Mouse (Mus musculus) small intestine, adult 2 months (tissue): ENCODE measurements around the gene Thrsp. TPM values are rescaled to one million over a fixed set of nuclear protein-coding genes. Genes with fewer than 3 reads are reported as not detected.
A peak's percentile ranks its signal among the peaks of the same experiment; 100 is the strongest.

Source experiments
- H3K27ac ChIP-seq: fragments of 200-500 bp; 2 replicates; pipeline ENCODE4 v1.5.1; 2012; ENCODE audit warnings: low read depth, low read length, control low read depth, inconsistent platforms; ENCODE audit not compliant: insufficient read depth
- H3K27me3 ChIP-seq: fragments of 200-500 bp; 2 replicates; pipeline ENCODE4 v1.6.1; 2012; ENCODE audit warnings: mild to moderate bottlenecking, moderate library complexity, low read length, inconsistent platforms; ENCODE audit not compliant: control insufficient read depth, insufficient read depth
- H3K36me3 ChIP-seq: fragments of 200-500 bp; 2 replicates; pipeline ENCODE4 v1.6.1; 2012; ENCODE audit warnings: mild to moderate bottlenecking, low read length, control low read depth, inconsistent platforms; ENCODE audit not compliant: control insufficient read depth, insufficient read depth
- H3K4me1 ChIP-seq: fragments of 200-500 bp; 2 replicates; pipeline ENCODE4 v1.6.1; 2012; ENCODE audit warnings: low read length, inconsistent platforms, mixed read lengths; ENCODE audit not compliant: control insufficient read depth, insufficient read depth, insufficient read length
- H3K4me3 ChIP-seq: fragments of 200-500 bp; 2 replicates; pipeline ENCODE4 v1.5.1; 2012; ENCODE audit warnings: low read depth, mild to moderate bottlenecking, control low read depth, inconsistent platforms, low read length, moderate library complexity
- CTCF ChIP-seq: fragments of 200-500 bp; IDR thresholded peaks from 2 replicates; pipeline ENCODE4 v1.5.1; 2012; ENCODE audit warnings: low read depth, mild to moderate bottlenecking, control low read depth, inconsistent platforms, low read length, moderate library complexity, mixed read lengths; ENCODE audit not compliant: insufficient replicate concordance, insufficient read length; ENCODE audit errors: extremely low read depth
- POLR2A ChIP-seq: fragments of 200-500 bp; IDR thresholded peaks from 2 replicates; pipeline ENCODE4 v1.6.1; 2012; ENCODE audit warnings: low read depth, mild to moderate bottlenecking, control low read depth, inconsistent platforms, low read length, moderate library complexity
- WGBS: fragments of 180-500 bp; shearing (Covaris S2); methylation state at CpG from one replicate; pipeline ENCODE4 v1.1.7; 2018; 5-methylcytosine and 5-hydroxymethylcytosine counted together
- polyA plus RNA-seq: library from polyadenylated mRNA; depleted of rRNA; stranded (reverse); fragments of >200 nt; gene quantifications from 2 replicates; pipeline ENCODE4 v1.2.3, GENCODE M21; 2012

Thrsp gene
- polyA plus RNA-seq, 1 experiment, result 2.8 TPM

DNA sequence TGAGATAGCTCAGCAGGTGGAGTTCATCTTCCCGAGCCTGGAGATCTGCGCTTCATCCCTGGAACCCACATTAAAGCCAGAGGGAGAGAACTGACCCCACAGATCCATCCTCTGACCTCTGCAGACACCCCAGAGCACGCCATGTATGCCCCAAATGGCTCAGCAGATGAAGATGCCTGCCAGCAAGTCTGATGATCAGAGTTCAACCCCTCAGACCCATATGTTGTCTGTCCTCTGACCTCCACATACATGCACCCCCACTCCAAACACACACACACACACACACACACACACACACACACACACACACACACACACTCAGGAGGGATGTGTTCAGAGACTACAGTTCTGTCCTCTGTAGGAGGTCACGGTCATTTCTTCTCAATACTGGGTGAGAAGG is 1.1 kb downstream of the Thrsp start:
- peaks cover 2% of the 10 kb centered on the region; the same call in 1 of the 2 replicates for H3K36me3 ChIP-seq
- no peak for TF ChIP-seq POLR2A
- TF ChIP-seq CTCF, result no peak
- 87% methylated on average over 4 of the region's 4 CpGs for WGBS
- peak overlapping the region; percentile 18; the same call in 1 of the 2 replicates for H3K4me3 ChIP-seq
- no peak overlapping the region for H3K27ac ChIP-seq
- peaks cover 9% of the 10 kb centered on the region; the same call in 1 of the 2 replicates for H3K4me1 ChIP-seq
- no peaks in the 10 kb centered on the region for H3K27me3 ChIP-seq

GRCm38 (mm10) chr7:97414915-97415687 is 2.4 kb downstream of the Thrsp start:
- Histone ChIP-seq H3K27me3 (no peaks in the 10 kb centered on the region), H3K4me1 (peaks cover 9% of the 10 kb centered on the region; the same call in 1 of the 2 replicates), H3K27ac (no peak overlapping the region), H3K36me3 (peaks cover 11% of the 10 kb centered on the region), H3K4me3 (no peak overlapping the region)
- TF ChIP-seq POLR2A, result no peak
- no peak for TF ChIP-seq CTCF
- WGBS, result 28% methylated on average over 9 of the region's 9 CpGs

GRCm38 (mm10) chr7:97414426-97414825 is 3.1 kb downstream of the Thrsp start:
- Histone ChIP-seq H3K4me1 (peaks cover 9% of the 10 kb centered on the region; the same call in 1 of the 2 replicates), H3K36me3 (peaks cover 17% of the 10 kb centered on the region), H3K27ac (no peak overlapping the region), H3K4me3 (no peak overlapping the region), H3K27me3 (no peaks in the 10 kb centered on the region)
- WGBS, result 68% methylated on average over 1 of the region's 1 CpGs
- TF ChIP-seq CTCF (no peak), POLR2A (no peak)

DNA sequence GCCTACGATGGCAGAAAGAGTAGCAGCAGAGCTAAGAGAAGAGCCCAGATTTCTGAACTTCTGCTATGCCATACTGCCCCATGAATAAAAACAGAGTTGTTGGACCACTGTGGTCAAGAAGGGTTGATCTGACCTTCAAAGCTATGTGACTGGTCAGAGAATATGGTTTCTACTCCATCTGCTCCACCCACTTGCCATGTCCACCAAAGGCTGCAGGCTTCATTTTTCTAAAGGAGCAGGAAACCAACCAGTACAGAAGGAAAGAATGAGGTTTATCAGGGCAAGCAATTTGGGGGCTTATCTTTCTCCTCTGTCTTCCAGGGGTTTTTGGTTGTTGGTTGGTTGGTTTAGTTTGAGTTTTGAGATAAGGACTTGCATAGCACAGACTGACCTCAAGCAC is 3.5 kb downstream of the Thrsp start:
- Histone ChIP-seq H3K27me3 (no peaks in the 10 kb centered on the region), H3K27ac (no peak overlapping the region), H3K4me3 (no peak overlapping the region), H3K36me3 (peaks cover 21% of the 10 kb centered on the region), H3K4me1 (peaks cover 9% of the 10 kb centered on the region; the same call in 1 of the 2 replicates)
- WGBS, result 86% methylated on average over 1 of the region's 1 CpGs
- TF ChIP-seq POLR2A (no peak), CTCF (no peak)

DNA sequence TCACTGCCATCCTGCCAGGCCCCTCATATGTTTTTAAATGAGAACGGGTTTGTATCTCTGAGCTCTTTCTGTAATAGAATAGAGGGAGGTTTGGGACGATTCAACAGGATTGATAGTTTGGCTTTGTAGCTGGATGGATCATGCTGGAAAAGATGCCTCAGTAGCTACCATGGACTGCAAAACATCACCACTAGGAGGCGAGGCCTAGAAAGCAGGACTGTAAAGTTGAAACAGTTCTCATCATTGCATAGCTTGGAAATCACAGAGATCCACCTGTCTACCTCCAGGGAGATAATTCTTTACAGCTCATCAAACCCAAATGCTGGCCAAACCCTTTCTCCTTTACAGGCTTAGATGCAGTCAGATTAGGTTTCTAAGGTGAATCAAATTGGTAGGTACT is 6.0 kb downstream of the Thrsp start:
- no peak for TF ChIP-seq POLR2A
- TF ChIP-seq CTCF, result no peak
- Histone ChIP-seq H3K4me1 (peaks cover 9% of the 10 kb centered on the region; the same call in 1 of the 2 replicates), H3K4me3 (no peak overlapping the region), H3K27me3 (no peaks in the 10 kb centered on the region), H3K36me3 (peaks cover 36% of the 10 kb centered on the region), H3K27ac (no peak overlapping the region)
- 88% methylated on average over 3 of the region's 3 CpGs for WGBS

DNA sequence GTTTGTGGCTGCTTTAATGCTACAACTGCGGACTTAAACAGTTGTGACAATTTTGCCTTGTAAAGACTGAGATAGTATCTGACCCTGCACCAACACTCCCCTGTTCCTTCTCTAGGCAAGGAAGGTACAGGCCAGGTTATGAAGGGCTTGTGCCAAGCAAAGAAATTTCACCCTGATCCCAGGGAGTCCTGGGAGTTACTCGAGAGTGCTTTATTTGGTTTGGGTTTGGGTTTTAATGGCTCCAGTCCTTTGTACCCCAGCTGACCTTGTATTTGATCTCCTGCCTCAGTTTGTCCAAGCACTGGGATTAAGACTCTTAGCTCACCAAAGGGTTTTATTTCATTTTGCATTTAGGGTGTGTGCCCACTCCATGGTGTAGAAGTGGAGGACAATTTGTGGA is 6.4 kb downstream of the Thrsp start:
- Histone ChIP-seq H3K27me3 (no peaks in the 10 kb centered on the region), H3K4me3 (no peak overlapping the region), H3K36me3 (peaks cover 39% of the 10 kb centered on the region), H3K4me1 (peaks cover 9% of the 10 kb centered on the region; the same call in 1 of the 2 replicates), H3K27ac (no peak overlapping the region)
- TF ChIP-seq CTCF (no peak), POLR2A (no peak)
- 83% methylated on average over 2 of the region's 2 CpGs for WGBS

DNA sequence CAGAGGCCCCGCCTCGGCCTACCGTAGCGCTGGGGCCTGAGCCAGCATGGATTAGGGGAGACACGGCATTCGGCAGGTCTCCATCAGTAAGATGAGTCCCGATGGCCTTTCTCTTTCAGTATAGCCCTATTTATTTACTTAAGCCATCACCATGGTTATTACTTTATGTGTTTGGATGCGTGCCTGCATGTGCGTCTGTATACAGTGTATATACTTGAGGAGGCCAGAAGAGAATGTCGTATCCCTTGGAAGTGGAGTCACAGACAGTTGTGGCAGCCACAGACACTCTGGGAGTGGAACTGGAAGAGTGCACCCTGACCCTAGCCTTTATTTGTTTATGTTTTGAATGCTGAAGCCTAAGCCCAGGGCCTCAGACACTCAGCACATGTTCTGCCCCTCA is 10.4 kb downstream of the Thrsp start:
- Histone ChIP-seq H3K4me3 (no peak overlapping the region), H3K27me3 (no peaks in the 10 kb centered on the region), H3K4me1 (no peaks in the 10 kb centered on the region), H3K27ac (no peak overlapping the region), H3K36me3 (peaks cover 40% of the 10 kb centered on the region)
- WGBS, result 75% methylated on average over 10 of the region's 10 CpGs
- no peak for TF ChIP-seq POLR2A
- TF ChIP-seq CTCF, result no peak
